Mouse (Mus musculus) G1E (cell line): Measurements from ENCODE around the gene Serinc1. TPM values are rescaled to one million over a fixed set of nuclear protein-coding genes. Genes with fewer than 3 reads are reported as not detected.

ENCODE experiments used
- ATAC-seq: 2 replicates; pipeline ENCODE4 v1.8.0; 2016; ENCODE audit warnings: mild to moderate bottlenecking; ENCODE audit not compliant: insufficient number of reproducible peaks, poor library complexity, low FRiP score, severe bottlenecking; ENCODE audit errors: extremely low read depth
- DNase-seq: peaks from one replicate; pipeline ENCODE4 v3.0.0; 2012; ENCODE audit warnings: low spot score
- H3K27me3 ChIP-seq: 2 replicates; pipeline ENCODE4 v1.6.1; 2012; ENCODE audit warnings: mild to moderate bottlenecking, low read length, inconsistent platforms; ENCODE audit not compliant: insufficient read depth
- H3K36me3 ChIP-seq: replicated peaks from 2 replicates; pipeline ENCODE3; 2012; ENCODE audit warnings: mild to moderate bottlenecking, inconsistent platforms
- H3K4me1 ChIP-seq: 2 replicates; pipeline ENCODE4 v1.6.1; 2012; ENCODE audit warnings: low read depth, low read length, inconsistent platforms, mixed read lengths; ENCODE audit not compliant: insufficient read depth
- H3K4me3 ChIP-seq: 2 replicates; pipeline ENCODE4 v1.5.1; 2012; ENCODE audit warnings: low read depth, mild to moderate bottlenecking, inconsistent platforms, low read length, moderate library complexity, mixed read lengths
- H3K9me3 ChIP-seq: replicated peaks from 2 replicates; pipeline ENCODE4 v1.6.1; 2012; ENCODE audit warnings: inconsistent platforms
- CTCF ChIP-seq: IDR thresholded peaks from 2 replicates; pipeline ENCODE4 v1.5.1; 2012; ENCODE audit warnings: low read depth, low read length, inconsistent platforms, mixed read lengths
- GATA1 ChIP-seq: IDR thresholded peaks from 2 replicates; pipeline ENCODE4 v1.6.1; 2012; ENCODE audit warnings: borderline replicate concordance, low read length, inconsistent platforms, mixed read lengths
- GATA2 ChIP-seq: IDR thresholded peaks from 2 replicates; pipeline ENCODE4 v1.6.1; 2012; ENCODE audit warnings: low read depth, low read length, inconsistent platforms, borderline replicate concordance
- POLR2AphosphoS5 ChIP-seq: IDR thresholded peaks from 2 replicates; pipeline ENCODE4 v1.6.1; 2012; ENCODE audit warnings: low read depth, low read length, inconsistent platforms; ENCODE audit not compliant: insufficient replicate concordance
- TAL1 ChIP-seq: conservative IDR thresholded peaks from 2 replicates; pipeline ENCODE4 v1.6.1; 2012; ENCODE audit warnings: low read depth, low read length, inconsistent platforms, mixed read lengths
- polyA plus RNA-seq: library from polyadenylated mRNA; stranded (reverse); fragments of >175 nt; gene quantifications from 2 replicates; pipeline ENCODE4 v1.2.3, GENCODE M21; 2012
- total RNA-seq, 2 experiments: library from RNA; stranded (forward) in 1 of 2; stranded (reverse) in 1 of 2; fragments of 200-1000 nt in 1 of 2; fragments of >200 nt in 1 of 2; fragmentation: Nextera tagmentation in 1 of 2; gene quantifications; 2 replicates each; pipeline ENCODE4 v1.2.3; 2014 to 2017

The Serinc1 gene
- total RNA-seq (2014; fragmentation: Nextera tagmentation) (69.3 and 75.6 TPM in 2 replicates), total RNA-seq (2017) (51.4 and 53.4 TPM in 2 replicates), polyA plus RNA-seq (2.6 and 3.7 TPM in 2 replicates)

DNA sequence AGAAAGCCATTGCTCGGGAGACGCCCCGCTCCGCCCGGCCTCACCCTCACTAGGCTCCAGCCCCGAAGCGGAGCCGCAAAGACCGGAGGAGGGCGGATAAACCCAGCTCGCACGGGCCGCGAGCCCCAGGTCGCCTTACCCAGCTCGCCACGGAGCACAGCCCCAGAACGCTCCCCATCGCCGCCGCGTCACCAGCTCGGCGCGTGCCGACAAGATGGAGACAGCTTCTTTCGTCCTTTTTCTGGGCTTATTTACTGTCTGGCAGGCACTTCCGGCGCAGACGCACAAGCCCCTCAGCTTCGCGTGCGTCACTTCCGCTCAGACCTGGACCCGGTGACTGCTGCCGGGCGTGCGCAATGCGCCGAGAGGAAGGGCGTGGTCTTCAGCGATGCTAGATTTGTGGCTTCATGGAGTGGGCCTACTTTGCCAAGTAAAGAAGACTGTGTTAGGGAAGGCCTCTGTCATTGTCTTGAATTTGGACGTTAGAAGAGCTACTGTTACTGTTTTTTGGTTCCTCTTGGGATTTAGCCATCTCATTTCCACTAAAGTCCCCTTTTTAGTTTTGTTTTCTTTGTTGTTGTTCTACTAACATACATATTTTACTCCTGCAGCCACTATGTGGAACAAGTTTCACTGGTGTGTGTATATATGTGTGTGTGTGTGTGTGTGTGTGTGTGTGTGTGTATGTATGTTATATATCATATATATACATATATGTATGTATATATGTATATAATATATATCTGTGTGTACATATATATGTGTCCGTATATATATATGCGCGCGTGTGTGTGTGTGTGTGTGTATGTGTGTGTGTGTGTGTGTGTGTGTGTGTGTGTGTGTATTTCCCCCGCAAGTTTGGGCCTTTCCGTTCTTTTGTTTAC, at the start of gene Serinc1:
Gene Serinc1 (minus strand): TSS at position 313 of the 884 bp plus-strand sequence.
- H3K27me3 ChIP-seq: no peaks in the 10 kb centered on the region
- no peaks in the 10 kb centered on the region for H3K9me3 ChIP-seq
- H3K36me3 ChIP-seq: peaks cover 2% of the 10 kb centered on the region
- DNase-seq: peak; percentile 53
- H3K4me3 ChIP-seq: peak within 1 kb of the TSS; percentile 80
- H3K4me1 ChIP-seq: peaks cover 9% of the 10 kb centered on the region; the same call in 1 of the 2 replicates
- ATAC-seq: peak; percentile 95
- TF ChIP-seq GATA2: no peak
- no peak for TF ChIP-seq CTCF
- TF ChIP-seq POLR2AphosphoS5: no peak
- no peak for TF ChIP-seq TAL1
- TF ChIP-seq GATA1: no peak

- TF ChIP-seq GATA1 (no peak), CTCF (no peak), TAL1 (no peak), POLR2AphosphoS5 (no peak)
Observed at GRCm38 (mm10) chr10:57576721-57577120, 44.4 kb upstream of the Serinc1 start.

GRCm38 (mm10) chr10:57572130-57572529, 39.8 kb upstream of the Serinc1 start:
- no peaks in the 10 kb centered on the region for H3K4me1 ChIP-seq
- H3K9me3 ChIP-seq: no peaks in the 10 kb centered on the region
- no peak for DNase-seq
- no peak for ATAC-seq
- no peaks in the 10 kb centered on the region for H3K36me3 ChIP-seq
- no peak overlapping the region for H3K4me3 ChIP-seq
- no peak for TF ChIP-seq GATA2
- TF ChIP-seq CTCF: no peak
- TF ChIP-seq GATA1: no peak
- no peak for TF ChIP-seq TAL1
- TF ChIP-seq POLR2AphosphoS5: no peak
- H3K27me3 ChIP-seq: no peaks in the 10 kb centered on the region

More at GRCm38 (mm10) chr10:57576721-57577120, 44.4 kb upstream of the Serinc1 start:
- no peaks in the 10 kb centered on the region for H3K36me3 ChIP-seq
- H3K27me3 ChIP-seq: no peaks in the 10 kb centered on the region
- no peaks in the 10 kb centered on the region for H3K9me3 ChIP-seq
- H3K4me1 ChIP-seq: no peaks in the 10 kb centered on the region
- ATAC-seq: no peak
- no peak for DNase-seq
- H3K4me3 ChIP-seq: no peak overlapping the region

- Histone ChIP-seq H3K36me3 (no peaks in the 10 kb centered on the region), H3K27me3 (no peaks in the 10 kb centered on the region), H3K4me1 (no peaks in the 10 kb centered on the region), H3K9me3 (no peaks in the 10 kb centered on the region), H3K4me3 (no peak overlapping the region)
- no peak for TF ChIP-seq GATA2
- TF ChIP-seq CTCF: peak; percentile 19; the same call in 1 of the 2 replicates
- DNase-seq (no peak), ATAC-seq (peak; percentile 28; the same call in 1 of the 2 replicates)
Observed at GRCm38 (mm10) chr10:57571211-57571730, 38.9 kb upstream of the Serinc1 start.

DNA sequence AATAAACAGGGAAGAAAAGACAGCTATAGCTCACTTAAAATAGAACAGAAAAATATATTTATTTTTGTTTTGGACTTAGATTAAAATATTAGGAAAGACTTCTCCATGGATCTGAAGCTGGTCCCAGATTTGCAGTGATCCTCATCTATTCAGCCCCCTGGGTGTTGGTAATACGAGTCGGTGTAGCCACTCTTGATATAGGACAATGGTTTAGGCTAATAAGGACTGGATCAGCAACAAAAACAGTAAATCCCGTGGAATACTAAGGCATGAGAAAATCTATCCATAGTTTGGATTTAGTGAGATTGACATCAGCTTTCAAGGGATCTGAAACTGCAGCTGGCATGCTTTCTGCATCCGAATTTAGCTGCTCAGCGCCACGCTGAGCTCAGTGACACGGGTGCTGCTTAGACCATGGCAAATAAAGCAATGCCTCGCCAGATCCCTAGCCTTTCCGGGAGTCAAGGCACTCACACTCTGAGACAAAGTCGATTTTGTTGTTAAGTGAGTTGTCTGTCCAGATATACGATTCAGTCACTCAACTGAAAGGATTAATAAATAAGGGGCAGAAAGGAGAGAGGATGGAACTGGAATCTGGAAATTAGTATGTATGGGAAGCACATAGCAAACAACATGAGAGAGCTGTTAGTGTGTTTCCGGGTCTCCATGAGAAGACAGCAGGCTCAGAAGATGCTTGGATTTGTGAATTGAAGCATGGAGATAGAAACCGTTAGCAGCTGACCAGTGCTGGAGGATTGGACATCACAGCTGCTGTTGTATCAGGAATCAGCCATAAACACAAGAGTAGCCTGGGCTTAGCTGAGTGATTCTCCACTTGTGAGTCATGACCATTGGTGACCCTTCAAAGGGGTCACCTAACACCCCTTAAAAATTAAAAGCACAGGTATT, 36.9 kb upstream of the Serinc1 start:
- Histone ChIP-seq H3K4me3 (no peak overlapping the region), H3K4me1 (0 out of 2 replicates have a peak, but pooled peaks cover 4% of the 10 kb centered on the region), H3K36me3 (no peaks in the 10 kb centered on the region), H3K9me3 (no peaks in the 10 kb centered on the region), H3K27me3 (no peaks in the 10 kb centered on the region)
- TF ChIP-seq GATA1: no peak
- TF ChIP-seq GATA2: no peak
- TF ChIP-seq POLR2AphosphoS5: no peak
- TF ChIP-seq CTCF: no peak
- no peak for TF ChIP-seq TAL1
- ATAC-seq: no peak
- DNase-seq: no peak

DNA sequence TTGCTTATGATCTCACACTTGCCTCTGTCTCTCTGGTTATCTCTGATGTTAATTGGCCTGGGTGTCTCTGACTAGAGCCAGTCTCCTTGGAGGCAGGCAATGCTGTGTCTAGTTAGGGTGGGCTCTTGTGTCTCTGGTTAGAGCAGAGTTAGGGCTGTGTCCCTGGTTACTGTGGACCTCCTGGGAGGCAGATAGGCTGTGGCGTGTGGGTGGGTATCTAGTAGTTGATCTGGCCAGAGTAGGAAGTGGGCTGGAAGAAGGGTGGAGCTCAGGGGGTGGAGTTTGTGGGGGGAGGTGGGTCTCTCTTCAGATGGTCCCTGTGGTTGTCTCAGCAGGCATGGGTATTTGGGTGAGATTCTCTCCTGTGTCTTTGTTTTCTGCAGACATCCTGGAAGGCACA, 33.9 kb upstream of the Serinc1 start:
- H3K4me3 ChIP-seq: no peak overlapping the region
- no peaks in the 10 kb centered on the region for H3K27me3 ChIP-seq
- H3K36me3 ChIP-seq: no peaks in the 10 kb centered on the region
- DNase-seq (no peak), ATAC-seq (no peak; the same call in 1 of the 2 replicates)
- 0 out of 2 replicates have a peak, but pooled peaks cover 4% of the 10 kb centered on the region for H3K4me1 ChIP-seq
- TF ChIP-seq GATA1: no peak
- no peak for TF ChIP-seq GATA2
- no peak for TF ChIP-seq POLR2AphosphoS5
- no peak for TF ChIP-seq CTCF
- no peak for TF ChIP-seq TAL1
- no peaks in the 10 kb centered on the region for H3K9me3 ChIP-seq
